Mouse (Mus musculus) spleen, postnatal 0 days (tissue): ENCODE results near the gene 1700003H04Rik. TPM values are rescaled to one million over a fixed set of nuclear protein-coding genes. Genes with fewer than 3 reads are reported as not detected.

Experiments used
- polyA plus RNA-seq: library from polyadenylated mRNA; unstranded; fragments of >200 nt; fragmentation: Nextera tagmentation; extraction: Ambion mirVana; gene quantifications from 2 replicates; pipeline ENCODE4 v1.2.1, GENCODE M21; 2015

The 1700003H04Rik gene
- polyA plus RNA-seq, result not detected in 2 replicates

DNA sequence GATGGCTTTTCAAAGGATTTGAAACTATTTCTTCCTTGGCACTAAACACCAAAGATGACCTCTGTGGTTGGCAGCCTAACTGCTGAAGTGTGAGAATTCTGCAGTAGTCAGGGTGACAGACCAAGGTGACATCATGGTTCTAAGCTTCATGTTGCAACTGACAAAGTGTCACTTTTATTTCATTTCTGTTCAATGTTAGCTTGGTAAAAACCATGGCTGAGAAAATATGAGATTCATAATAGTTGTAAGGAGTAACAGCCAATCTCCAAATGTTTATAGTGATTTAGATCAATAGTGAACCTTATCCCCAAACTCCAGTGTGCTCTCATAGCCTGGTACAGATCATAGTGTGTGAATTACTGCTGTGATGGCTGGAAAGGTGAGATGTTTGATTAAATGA is at the start of gene 1700003H04Rik:
Gene 1700003H04Rik, minus strand, starts transcription at position 101 of the 400 bp plus-strand sequence.

Other genes with a start within 250 kb of the 1700003H04Rik start
- gene 1700006A11Rik, start 155.1 kb downstream of the 1700003H04Rik start, polyA plus RNA-seq, result not detected in 2 replicates